Comparison of ENCODE assay signal across 15 mouse cellular contexts in the genomic region with DNA sequence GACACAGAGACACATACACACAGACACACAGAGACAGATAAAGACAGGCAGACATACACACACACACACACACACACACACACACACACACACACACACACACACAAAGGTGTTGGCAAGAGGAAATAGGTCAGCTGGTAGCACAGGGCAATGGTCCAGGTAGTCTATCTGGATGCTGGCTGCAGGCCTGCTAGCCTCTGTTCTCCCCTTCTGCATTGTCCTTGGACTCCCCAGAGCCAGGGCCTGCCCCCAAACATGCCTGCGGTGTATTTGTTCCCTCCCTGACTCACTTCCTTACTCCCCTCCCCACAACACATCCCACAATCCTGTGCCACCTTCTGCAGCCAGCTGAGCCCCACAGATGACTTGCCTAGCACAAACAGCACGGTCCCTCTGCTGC.
DNase-seq lines count a peak whose midpoint lies in the region; ATAC-seq lines count a peak whose summit lies in the region.
"Had no signal": no experiment of that assay in that cellular context is flagged by ENCODE, and none has a peak within 500 bp of the region (broad histone marks: within the 10 kb centered on the region; RNA-seq: fewer than 3 reads in every experiment).

No protein-coding gene starts in this region.

- no peak overlapping the region for H3K9ac ChIP-seq in heart, embryonic 11.5 days (ENCODE audit: low read depth, low read length)

- no peak overlapping the region for H3K4me2 ChIP-seq in heart, embryonic 11.5 days
- H3K4me2 ChIP-seq: liver, embryonic 11.5 days had no signal

- H3K27ac ChIP-seq in heart, embryonic 11.5 days (ENCODE audit: low read depth, low read length): no peak overlapping the region
- H3K27ac ChIP-seq in limb, embryonic 10.5 days: 0 out of 2 replicates have a peak overlapping the region, but pooled peaks have one; percentile 47
- H3K27ac ChIP-seq: macrophage had no signal

- no peaks in the 10 kb centered on the region for H3K36me3 ChIP-seq in heart, embryonic 11.5 days (ENCODE audit: control insufficient read depth, insufficient read depth, low read length)
- H3K36me3 ChIP-seq in limb, embryonic 10.5 days: no peaks in the 10 kb centered on the region

- ATAC-seq in heart, embryonic 11.5 days (replicated peaks; ENCODE audit: insufficient number of reproducible peaks, low FRiP score, low TSS enrichment): no peak
- ATAC-seq: inflammation-experienced regulatory T-cells, adult 6 months had no signal

- H3K9me3 ChIP-seq in heart, embryonic 11.5 days (replicated peaks; ENCODE audit: control insufficient read depth, low read length): no peaks in the 10 kb centered on the region
- H3K9me3 ChIP-seq in limb, embryonic 10.5 days (replicated peaks): no peaks in the 10 kb centered on the region

- H3K4me1 ChIP-seq in heart, embryonic 11.5 days (ENCODE audit: control insufficient read depth, insufficient read depth, low read length): peaks cover 20% of the 10 kb centered on the region
- H3K4me1 ChIP-seq in limb, embryonic 10.5 days: peaks cover 49% of the 10 kb centered on the region

- peak; percentile 60 to 63 for DNase-seq in heart, adult 18-20 months
- peak; percentile 42 for DNase-seq in ovary, adult 18-20 months (ENCODE audit: low spot score)
- DNase-seq in ovary, postnatal 14 days (ENCODE audit: low spot score): no peak
- DNase-seq in cerebellum, postnatal 14 days: peak; percentile 82 to 85
- DNase-seq in limb, embryonic 10.5 days (ENCODE audit: low spot score): no peak
- no peak for DNase-seq in left cerebral cortex, adult 9 months (ENCODE audit: low spot score in 2 of 2)
- no peak for DNase-seq in left cerebral cortex, postnatal 14 days (ENCODE audit: low spot score in 2 of 2)
- DNase-seq: gastrocnemius, postnatal 10 days; right cerebral cortex, postnatal 14 days had no signal

- intact Hi-C loops in left cerebral cortex, postnatal 14 days (cut with DNase I): no loop called here

- no peak overlapping the region for H3K4me3 ChIP-seq in heart, embryonic 11.5 days (ENCODE audit: low read depth, low read length)
- H3K4me3 ChIP-seq in limb, embryonic 10.5 days: no peak overlapping the region
- H3K4me3 ChIP-seq: erythroblast, embryonic 14.5 days; myocyte had no signal

- 56% methylated on average over 2 of the region's 2 CpGs for WGBS in heart, embryonic 11.5 days (ENCODE audit: insufficient replicate concordance)
- 79% methylated on average over 2 of the region's 2 CpGs for WGBS in limb, embryonic 10.5 days

- H3K27me3 ChIP-seq in heart, embryonic 11.5 days (ENCODE audit: control insufficient read depth, insufficient read depth, low read length): no peaks in the 10 kb centered on the region
- peaks cover 10% of the 10 kb centered on the region; the same call in 1 of the 2 replicates for H3K27me3 ChIP-seq in limb, embryonic 10.5 days (ENCODE audit: low read depth, poor library complexity, severe bottlenecking)

Comparison
In these comparisons a context has a peak if more than half of its experiments do, and no peak if none do; other contexts are left out.
1. DNase-seq: peak in heart, adult 18-20 months (2 of 2), ovary, adult 18-20 months (single experiment) and cerebellum, postnatal 14 days (2 of 2); none in ovary, postnatal 14 days (single experiment), limb, embryonic 10.5 days (single experiment), left cerebral cortex, adult 9 months (0 of 2) and left cerebral cortex, postnatal 14 days (0 of 2).